Mouse (Mus musculus) left cerebral cortex, postnatal 14 days (tissue): ENCODE measurements around the gene Mbd5. TPM values are rescaled to one million over a fixed set of nuclear protein-coding genes. Genes with fewer than 3 reads are reported as not detected.

Source experiments
- DNase-seq, 2 experiments: peaks; one replicate each; pipeline ENCODE4 v3.0.0; 2021 to 2022; ENCODE audit warnings: low spot score in 2 of 2, mixed read lengths in 1 of 2
- intact Hi-C: fragments of 180-260 bp; cut with DNase I; formaldehyde crosslinking; loops from one replicate; pipeline ENCODE4 v1.15.1; 2025
- total RNA-seq, 2 experiments: library from RNA; stranded (reverse); gene quantifications; 2 replicates each; pipeline ENCODE4 v1.2.3; 2021

Mbd5 gene
- total RNA-seq, 2 experiments from 2014 or later, result 112 to 116 TPM

DNA sequence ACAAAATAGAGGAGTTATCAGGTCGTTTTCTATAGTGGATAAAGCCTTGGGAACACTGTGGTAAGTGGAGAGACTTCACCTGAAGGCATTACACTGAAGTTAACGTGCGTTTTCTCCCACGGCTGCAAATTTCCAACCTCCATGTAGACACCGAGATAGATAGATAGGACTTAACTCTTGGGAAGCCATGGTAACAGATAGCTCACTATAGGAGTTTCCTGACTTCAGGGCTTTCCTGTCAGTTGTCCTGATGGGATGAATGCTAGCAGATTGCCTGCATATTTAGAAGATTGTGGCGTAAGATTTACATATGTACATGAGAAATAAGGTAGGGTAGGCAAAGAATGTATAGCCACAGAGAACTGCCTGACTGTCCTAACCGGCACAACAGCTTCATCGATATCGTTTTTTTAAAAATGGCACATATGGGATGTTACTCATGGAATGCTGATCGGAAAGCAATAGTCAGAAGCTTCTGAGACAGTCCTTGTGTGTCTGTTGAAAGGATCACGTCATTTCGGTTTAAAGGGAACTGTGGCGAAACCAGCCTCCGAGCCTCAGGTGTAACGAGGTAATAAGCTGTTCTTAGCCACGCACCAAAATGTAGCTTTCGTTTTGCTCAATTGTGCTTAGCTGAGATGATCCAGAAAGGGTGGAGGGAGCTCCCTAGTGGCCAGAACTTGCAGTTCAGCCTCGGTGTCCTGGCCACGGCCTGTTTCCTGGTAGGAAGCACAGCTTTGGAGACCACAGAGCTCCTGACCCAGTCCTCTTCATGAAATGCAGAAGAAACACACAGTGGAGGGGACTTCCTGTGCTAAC lies 363.5 kb downstream of the Mbd5 start:
- peak; percentile 88 to 90 for DNase-seq
- intact Hi-C loops, result loop anchor here (5.0 kb wide), 1 partner anchor 401 kb away; no protein-coding TSS in a partner anchor

DNA sequence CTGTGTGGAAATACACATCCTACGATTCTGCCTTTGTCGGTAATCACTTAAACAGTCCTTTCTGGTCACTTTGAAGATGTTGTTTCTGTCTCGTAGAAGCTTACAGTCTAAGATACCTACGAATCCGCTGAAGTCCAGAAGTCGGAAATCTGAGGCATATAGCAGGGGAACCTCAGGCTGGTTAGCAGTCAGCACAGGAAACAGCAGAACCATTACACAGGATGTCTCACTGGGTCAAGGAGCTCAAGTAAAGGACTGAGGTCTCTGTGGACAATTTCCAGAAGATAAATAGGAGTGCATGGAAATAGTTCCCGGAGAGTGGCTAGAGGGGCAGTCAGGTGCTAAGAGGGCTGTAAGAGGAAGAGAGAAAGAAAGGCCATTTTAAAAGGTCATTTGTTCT lies 384.3 kb downstream of the Mbd5 start:
- intact Hi-C loops, result no loop called here
- DNase-seq, result no peak

DNA sequence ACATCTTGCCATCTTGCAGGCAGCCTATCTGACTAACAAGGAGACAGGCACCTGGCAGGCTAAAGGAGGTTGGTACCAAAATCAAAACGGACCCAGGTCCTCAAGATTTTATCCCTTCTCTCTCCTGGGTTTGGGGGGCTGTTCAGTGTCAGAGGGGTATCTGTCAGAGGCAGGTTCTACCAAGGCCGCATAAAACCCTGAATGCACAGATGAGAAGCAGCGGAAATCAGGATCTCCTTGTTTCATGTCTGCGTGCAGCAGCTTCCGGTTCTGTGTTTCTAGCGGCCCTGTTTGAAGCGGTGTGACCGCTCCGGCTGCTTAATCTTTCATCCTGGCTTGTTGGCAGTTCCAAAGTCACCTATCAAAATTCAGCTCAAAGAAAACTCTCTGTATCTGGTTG lies 386.0 kb downstream of the Mbd5 start:
- DNase-seq, result no peak
- intact Hi-C loops, result no loop called here

DNA sequence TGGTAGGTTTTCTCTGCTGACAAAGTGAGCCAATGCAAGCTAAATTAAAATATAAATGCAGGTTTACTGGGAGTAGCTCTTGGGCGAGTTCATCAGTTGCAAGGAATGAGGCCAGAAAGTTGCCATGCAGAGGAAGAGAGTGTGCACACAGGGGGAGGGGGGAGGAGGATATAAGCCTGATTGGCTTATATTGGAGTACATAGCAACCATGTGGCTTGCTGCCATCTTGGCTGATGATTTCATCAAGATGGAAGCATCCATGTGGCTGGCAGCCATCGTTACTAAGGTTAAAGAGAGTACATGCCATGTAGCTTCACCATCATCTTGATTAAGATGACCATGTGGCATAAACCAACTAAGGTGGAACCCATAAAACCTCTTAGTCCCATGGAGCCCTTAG lies 395.0 kb downstream of the Mbd5 start:
- no peak for DNase-seq
- intact Hi-C loops, result no loop called here

DNA sequence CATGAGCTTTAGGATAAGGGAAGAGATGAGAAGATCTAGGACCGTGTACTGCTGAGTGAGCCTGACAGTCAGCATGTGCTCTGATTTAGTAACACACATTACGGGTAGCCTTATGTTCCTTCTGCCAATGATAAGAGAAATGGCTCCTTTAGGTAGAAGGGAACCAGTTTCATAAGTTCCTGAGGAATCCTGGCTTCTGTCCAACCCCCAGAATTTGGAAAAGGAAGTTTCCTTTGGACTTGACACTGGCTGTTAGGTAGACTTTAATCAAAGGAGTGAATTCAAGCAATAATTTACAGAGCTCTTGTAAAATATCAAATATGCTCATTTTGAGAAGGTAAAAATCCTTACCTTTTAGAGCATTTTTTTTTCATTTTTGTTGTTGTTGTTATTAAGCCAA lies 396.5 kb downstream of the Mbd5 start:
- no peak for DNase-seq
- intact Hi-C loops, result no loop called here

DNA sequence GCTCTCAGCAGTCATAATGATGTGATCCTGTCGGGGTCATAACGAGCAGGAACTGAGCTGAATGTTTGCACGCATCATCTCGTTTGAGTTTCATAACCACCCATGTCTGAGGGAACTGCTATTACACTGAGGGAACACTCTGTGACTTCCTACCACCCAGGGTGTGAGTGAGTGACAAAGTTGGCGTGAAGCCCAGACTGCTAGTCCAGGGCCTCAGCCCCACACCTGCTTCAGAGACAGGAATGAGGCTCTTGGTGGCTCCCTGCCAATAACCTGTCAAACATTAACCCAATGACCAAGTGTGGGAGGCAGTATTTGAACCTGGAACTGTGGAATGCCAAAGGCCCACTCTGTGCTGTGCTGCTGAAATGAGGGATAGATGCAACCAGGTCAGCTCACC lies 400.5 kb downstream of the Mbd5 start:
- DNase-seq, result peak in 1 of 2 experiments; percentile 30
- intact Hi-C loops, result no loop called here

DNA sequence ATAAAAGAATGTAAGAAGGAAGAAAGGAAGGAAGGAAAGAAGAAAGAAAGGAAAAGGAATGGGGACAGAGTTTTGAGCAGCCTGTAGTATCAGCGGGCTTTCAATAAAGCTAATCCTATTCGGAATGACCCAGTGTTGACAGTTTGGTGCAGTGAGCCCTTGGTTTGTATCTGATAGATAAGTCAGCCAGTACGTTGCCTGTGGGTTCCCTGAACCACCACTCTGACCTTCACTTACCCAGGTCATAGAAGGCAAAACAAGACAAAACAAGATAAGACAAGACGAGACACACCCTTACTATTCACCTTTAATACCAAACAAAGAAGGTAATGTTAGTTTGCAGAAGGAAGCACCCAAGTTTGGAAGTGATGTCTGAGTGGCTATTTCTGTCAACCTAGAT lies 401.5 kb downstream of the Mbd5 start:
- no peak for DNase-seq
- intact Hi-C loops, result no loop called here

DNA sequence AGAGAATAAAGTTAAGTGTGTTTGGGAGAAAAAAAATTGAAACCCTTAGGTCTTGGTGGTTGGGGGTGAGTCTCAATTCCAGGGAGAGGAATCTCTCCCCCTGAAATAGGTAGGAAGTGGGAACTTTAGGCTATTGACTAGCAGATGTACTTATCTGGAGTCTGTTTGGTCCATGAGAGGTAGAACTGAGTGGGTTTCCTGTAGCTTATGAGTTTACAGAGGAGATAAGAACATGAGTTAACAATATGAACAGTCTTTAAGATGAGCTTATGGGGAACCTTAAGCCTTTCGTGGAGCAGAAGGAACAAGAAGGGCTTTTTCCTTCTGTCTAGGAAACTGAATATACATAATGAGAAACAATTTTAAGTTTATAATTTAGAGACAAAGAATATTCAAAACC lies 404.8 kb downstream of the Mbd5 start:
- DNase-seq, result no peak
- intact Hi-C loops, result no loop called here

DNA sequence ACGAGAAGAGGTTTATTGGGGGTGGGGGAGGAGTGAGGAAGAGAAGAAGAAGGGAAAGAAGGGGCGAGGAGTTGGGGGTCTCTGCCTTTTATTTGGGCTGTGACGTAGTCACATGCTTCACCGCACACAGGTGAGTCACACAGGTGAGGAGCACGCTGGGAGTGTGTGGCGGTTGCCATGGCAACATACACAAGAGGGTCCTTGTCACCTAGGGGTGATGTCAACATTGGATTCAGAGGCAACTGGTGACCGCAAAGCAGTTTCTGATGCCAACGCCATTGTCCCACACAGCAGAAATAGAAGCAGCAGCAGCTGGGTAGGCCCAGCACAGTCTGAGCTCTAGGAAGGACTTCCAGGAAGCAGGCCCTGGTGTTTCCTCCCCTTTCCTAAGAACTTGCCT lies 406.6 kb downstream of the Mbd5 start:
- intact Hi-C loops, result loop anchor here (5.0 kb wide), 1 partner anchor 376 kb away; no protein-coding TSS in a partner anchor
- DNase-seq, result no peak

DNA sequence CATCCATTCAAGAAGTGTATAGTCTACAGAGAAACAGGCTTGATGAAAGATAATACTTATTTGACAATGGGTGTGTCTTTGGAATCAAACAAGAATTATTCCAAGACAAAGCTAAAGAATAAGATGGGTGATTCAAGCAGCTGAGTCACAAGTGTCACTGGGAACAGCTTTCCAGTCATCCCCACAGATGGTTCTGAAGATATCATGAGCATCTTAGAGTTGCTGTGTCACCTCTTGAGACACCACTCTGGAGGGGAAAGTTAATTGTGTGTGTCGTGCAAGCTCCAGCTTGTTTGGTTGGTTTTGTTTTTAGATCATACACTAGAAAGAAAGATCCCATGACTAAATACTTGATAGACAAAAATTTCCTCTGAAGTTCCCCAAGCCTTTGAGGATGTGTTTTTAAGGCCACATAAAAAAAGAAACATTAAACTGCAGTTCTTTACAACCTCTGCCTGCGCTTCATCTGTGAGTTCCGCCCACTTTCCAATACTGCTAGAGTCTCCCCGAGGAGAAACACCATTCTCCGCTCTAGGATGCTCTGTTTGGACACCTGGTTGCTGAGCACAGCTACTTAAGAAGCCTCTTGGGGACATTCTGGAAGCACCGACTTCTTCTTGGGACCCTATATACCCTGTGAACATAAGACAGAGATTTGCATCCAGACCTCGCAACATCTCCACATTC lies 409.0 kb downstream of the Mbd5 start:
- peak in 1 of 2 experiments; percentile 14 for DNase-seq
- intact Hi-C loops, result loop anchor here (5.0 kb wide), 1 partner anchor 374 kb away; no protein-coding TSS in a partner anchor

DNA sequence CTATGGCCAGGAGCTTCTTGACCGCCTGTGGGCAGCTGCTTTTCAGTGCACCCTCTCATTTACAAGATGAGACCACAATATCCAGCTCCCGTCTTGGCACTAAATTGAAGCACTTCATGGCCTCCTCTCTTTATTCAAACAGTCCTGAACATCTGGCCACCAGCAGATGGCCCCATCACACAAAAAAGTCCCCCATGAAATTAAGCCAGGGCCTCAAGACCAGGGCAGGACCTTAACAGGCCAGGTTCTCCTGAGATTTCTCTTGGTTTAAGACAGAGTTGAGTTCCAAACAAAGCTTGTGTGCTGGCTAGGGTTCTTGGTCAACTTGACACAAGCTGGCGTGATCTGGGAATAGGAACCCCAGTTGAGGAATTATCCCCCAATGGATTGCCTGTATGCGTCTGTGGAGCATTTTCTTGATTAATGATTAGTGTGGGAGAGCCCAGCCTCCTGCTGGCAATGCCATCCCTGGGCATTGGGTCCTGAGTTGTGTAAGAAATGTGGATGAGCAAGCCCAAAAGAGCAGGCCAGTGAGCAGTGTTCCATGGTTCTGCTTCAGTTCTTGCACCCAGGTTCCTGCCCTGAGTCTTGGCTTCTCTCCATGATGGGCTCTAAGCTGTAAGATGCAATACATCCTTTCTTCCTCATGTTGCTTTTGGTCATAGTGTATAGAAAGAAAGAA lies 409.7 kb downstream of the Mbd5 start:
- intact Hi-C loops, result loop anchor here (5.0 kb wide), 1 partner anchor 373 kb away; no protein-coding TSS in a partner anchor
- peak in 1 of 2 experiments; percentile 22 for DNase-seq

DNA sequence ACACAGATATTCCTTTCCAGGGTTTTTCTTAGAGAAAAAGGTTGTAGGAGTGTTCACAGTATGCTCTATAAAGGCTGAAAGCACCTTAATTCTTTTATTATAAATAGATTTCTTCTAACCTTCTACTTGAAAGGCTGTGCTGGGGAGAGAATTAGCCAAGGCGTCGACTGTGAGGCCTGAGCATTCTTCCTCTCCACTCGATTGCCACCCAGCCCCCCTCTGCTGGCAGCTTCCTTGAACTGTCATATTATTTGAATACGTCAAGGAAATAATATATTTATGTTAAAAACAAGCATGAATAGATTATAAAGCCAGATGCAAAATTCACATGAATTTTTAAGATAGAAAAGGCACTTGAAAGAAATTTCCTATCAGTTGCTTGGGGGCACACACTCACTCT lies 410.4 kb downstream of the Mbd5 start:
- intact Hi-C loops, result loop anchor here (5.0 kb wide), 1 partner anchor 373 kb away; no protein-coding TSS in a partner anchor
- no peak for DNase-seq

DNA sequence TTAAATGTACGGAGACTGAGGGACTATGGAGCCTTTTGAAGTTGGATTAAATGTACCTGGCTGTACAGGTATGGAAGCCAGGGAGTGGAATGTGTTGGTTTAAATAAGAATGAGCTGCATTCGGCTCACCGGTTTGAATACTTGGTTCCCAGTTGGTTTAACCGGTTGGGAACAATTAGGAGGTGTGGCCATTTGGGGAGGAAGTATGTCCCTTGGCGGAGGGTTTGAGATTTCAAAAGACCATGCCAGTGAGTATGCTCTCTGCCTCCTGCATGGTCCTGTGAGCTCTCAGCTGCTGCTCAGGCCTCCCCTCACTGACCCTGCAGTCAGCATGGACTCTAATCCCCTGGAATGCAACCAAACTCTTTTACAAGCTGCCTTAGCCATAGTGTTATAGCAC lies 415.2 kb downstream of the Mbd5 start:
- intact Hi-C loops, result no loop called here
- no peak for DNase-seq

DNA sequence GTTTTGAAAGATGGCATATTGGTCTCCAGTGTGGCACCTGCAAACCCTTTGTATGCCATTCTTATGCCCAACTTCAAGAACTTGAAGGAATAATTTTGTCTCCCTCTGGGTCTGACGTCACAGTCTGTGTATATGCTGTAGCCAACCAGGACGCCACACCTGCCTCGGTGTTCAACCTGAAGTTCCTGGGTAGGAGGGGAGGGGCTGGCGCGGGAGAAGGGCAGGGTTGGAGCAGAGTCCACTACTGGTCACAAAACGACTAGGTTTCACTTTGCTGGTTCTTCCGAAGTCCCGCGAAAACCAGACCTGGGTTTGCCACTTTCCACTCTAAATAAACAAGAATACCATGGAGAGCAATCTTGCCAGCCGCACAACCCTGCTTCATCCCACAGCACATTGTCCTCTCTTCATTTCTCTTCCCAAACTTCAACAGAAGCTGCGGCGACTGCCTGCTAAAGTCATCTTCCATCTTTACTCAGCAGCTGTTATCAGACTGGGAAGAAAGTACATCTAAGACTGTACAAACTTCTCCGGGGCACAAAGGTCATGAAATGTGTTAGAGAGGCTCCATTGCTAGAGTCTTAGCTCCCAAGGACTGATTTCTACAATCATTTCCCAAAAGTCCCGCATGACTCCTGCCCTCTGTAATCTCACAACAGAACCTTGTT lies 417.7 kb downstream of the Mbd5 start:
- intact Hi-C loops, result no loop called here

DNA sequence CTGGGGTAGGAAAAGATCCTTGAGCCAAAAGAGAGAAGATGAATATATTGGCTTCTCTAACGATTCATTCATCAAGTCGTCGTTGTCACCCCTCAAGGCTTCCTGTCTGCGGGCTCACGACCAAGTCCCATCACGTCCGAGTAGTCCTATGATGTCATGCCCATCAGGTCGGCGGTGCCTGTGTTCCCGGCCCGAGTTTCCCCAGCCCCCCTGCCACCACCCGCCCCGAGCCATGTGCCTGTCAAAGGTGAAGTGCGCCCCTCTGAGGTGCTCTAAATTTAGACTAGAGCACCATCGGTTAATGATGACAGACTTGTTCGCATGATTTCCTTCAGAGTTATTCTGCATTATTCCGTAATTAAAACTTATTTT lies 418.2 kb downstream of the Mbd5 start:
- intact Hi-C loops, result no loop called here

More for the DNA sequence above, 417.7 kb downstream of the Mbd5 start:
- no peak for DNase-seq

DNA sequence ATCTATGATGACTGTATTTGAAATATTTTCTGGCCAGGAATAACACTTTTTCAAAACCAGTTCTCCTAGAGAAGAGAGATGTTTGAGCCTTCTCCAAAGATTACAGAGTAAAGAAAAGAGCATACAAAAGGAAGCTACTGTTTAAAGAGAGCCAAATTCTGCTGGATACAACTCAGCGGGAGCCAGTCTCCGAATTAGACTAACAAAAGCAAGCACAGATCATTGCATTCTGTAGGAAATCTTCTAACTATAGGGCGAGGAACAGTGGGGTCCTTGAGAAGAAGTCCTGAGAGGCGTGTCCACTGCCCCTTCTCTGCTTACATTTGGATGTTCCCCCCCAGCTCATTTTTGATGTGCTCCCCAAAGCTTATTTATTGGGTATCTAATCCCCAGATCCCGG lies 422.3 kb downstream of the Mbd5 start:
- intact Hi-C loops, result no loop called here
- no peak for DNase-seq

More for the DNA sequence above, 418.2 kb downstream of the Mbd5 start:
- no peak for DNase-seq

DNA sequence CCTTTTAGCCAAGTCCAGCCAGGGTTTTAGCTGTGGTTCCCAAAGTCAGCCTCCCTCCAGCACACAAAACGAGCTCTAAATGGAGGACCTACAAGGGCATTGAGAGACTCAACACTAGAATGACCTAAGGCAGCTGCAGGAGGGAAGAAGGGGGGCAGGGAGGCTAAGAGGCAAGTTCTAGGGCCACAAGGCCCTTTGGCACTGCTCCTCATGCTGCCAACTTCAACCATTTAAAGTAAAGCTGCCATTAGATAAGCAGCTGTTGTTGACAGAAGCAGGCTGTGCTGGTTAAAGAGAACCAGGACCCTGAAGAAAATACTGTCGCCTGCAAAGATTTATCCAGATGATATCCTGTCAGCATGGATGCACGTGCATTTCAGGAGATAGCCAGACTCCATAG lies 423.3 kb downstream of the Mbd5 start:
- DNase-seq, result no peak
- intact Hi-C loops, result no loop called here
